Mouse (Mus musculus) intestine, embryonic 14.5 days (tissue): Measurements from ENCODE around the gene Krt8. TPM values are rescaled to one million over a fixed set of nuclear protein-coding genes. Genes with fewer than 3 reads are reported as not detected.

Experiments
- ATAC-seq: fragments of 200-750 bp; cut with Nextera tagmentation; replicated peaks from 2 replicates; pipeline ENCODE4 v1.8.0; 2017; ENCODE audit warnings: low read depth, moderate number of reproducible peaks, moderate TSS enrichment, moderate library complexity; ENCODE audit not compliant: low FRiP score, low TSS enrichment
- DNase-seq: peaks from one replicate; pipeline ENCODE4 v3.0.0-alpha.2; 2018; ENCODE audit warnings: low spot score
- H3K27ac ChIP-seq: fragments of 300-500 bp; sonication (generic); 2 replicates; pipeline ENCODE4 v1.5.1; 2014; ENCODE audit warnings: low read depth, mild to moderate bottlenecking, control low read depth
- H3K27me3 ChIP-seq: fragments of 300-500 bp; sonication (generic); replicated peaks from 2 replicates; pipeline ENCODE4 v1.6.1; 2014; ENCODE audit warnings: low read length, control low read depth; ENCODE audit not compliant: control insufficient read depth, insufficient read depth
- H3K36me3 ChIP-seq: fragments of 300-500 bp; sonication (generic); 2 replicates; pipeline ENCODE4 v1.6.1; 2014; ENCODE audit warnings: low read length, control low read depth; ENCODE audit not compliant: control insufficient read depth, insufficient read depth
- H3K4me1 ChIP-seq: fragments of 300-500 bp; sonication (generic); replicated peaks from 2 replicates; pipeline ENCODE4 v1.6.1; 2014; ENCODE audit warnings: low read length, control low read depth, mixed read lengths; ENCODE audit not compliant: control insufficient read depth, insufficient read depth
- H3K4me2 ChIP-seq: fragments of 300-500 bp; sonication (generic); 2 replicates; pipeline ENCODE4 v1.6.1; 2014; ENCODE audit warnings: low read length
- H3K4me3 ChIP-seq: fragments of 300-500 bp; sonication (generic); 2 replicates; pipeline ENCODE4 v1.5.1; 2014; ENCODE audit warnings: low read depth, low read length, control low read depth, mixed read lengths
- H3K9ac ChIP-seq: fragments of 300-500 bp; sonication (generic); 2 replicates; pipeline ENCODE4 v1.6.1; 2014; ENCODE audit warnings: mild to moderate bottlenecking, low read length
- H3K9me3 ChIP-seq: fragments of 300-500 bp; sonication (generic); 2 replicates; pipeline ENCODE4 v1.6.1; 2016; ENCODE audit warnings: low read length, control low read depth; ENCODE audit not compliant: control insufficient read depth
- WGBS: fragments of 180-500 bp; shearing (Covaris S2); extraction: QIAGEN DNeasy Blood & Tissue Kit; methylation state at CpG from one replicate; pipeline ENCODE4 v1.1.7; 2014; 5-methylcytosine and 5-hydroxymethylcytosine counted together
- polyA plus RNA-seq: library from polyadenylated mRNA; unstranded; fragments of >200 nt; fragmentation: Nextera tagmentation; extraction: Ambion mirVana; gene quantifications from 2 replicates; pipeline ENCODE4 v1.2.1, GENCODE M21; 2014

Krt8 gene
- polyA plus RNA-seq, 1 experiment from 2014 or later, result 486 TPM

- H3K27ac ChIP-seq, result no peak overlapping the region
- H3K4me1 ChIP-seq, result no peaks in the 10 kb centered on the region
- no peaks in the 10 kb centered on the region for H3K27me3 ChIP-seq
- ATAC-seq, result no peak
- H3K9me3 ChIP-seq, result no peaks in the 10 kb centered on the region
- 0 out of 2 replicates have a peak, but pooled peaks cover 3% of the 10 kb centered on the region for H3K36me3 ChIP-seq
- H3K4me3 ChIP-seq, result no peak overlapping the region
- no peak for DNase-seq
- 57% methylated on average over 16 of the region's 16 CpGs for WGBS
- no peak overlapping the region for H3K4me2 ChIP-seq
- no peak overlapping the region for H3K9ac ChIP-seq
Measured at GRCm38 (mm10) chr15:102034121-102035053, 30.1 kb upstream of the Krt8 start.

- 0 out of 2 replicates have a peak, but pooled peaks cover 3% of the 10 kb centered on the region for H3K36me3 ChIP-seq
- no peaks in the 10 kb centered on the region for H3K9me3 ChIP-seq
- DNase-seq, result peak; percentile 78
- WGBS, result 1% methylated on average over 28 of the region's 28 CpGs
- peak within 1 kb of the TSS; percentile 74 for H3K27ac ChIP-seq
- peak within 1 kb of the TSS; percentile 54 for H3K9ac ChIP-seq
- H3K4me2 ChIP-seq, result peak within 1 kb of the TSS; percentile 59
- no peaks in the 10 kb centered on the region for H3K27me3 ChIP-seq
- peak; percentile 57 for ATAC-seq
- peak within 1 kb of the TSS; percentile 36 for H3K4me3 ChIP-seq
- H3K4me1 ChIP-seq, result peaks cover 28% of the 10 kb centered on the region
Measured at GRCm38 (mm10) chr15:102028040-102028439, 23.8 kb upstream of the Krt8 start, which contains the start of gene Krt18. Gene Krt18 (plus strand): TSS chr15:102028180.

GRCm38 (mm10) chr15:102026430-102026829, 22.1 kb upstream of the Krt8 start:
- Histone ChIP-seq H3K27ac (no peak overlapping the region), H3K27me3 (no peaks in the 10 kb centered on the region), H3K4me1 (peaks cover 28% of the 10 kb centered on the region), H3K4me2 (peak overlapping the region; percentile 18; the same call in 1 of the 2 replicates), H3K36me3 (no peaks in the 10 kb centered on the region), H3K4me3 (no peak overlapping the region), H3K9ac (no peak overlapping the region), H3K9me3 (no peaks in the 10 kb centered on the region)
- 13% methylated on average over 12 of the region's 12 CpGs for WGBS
- no peak for ATAC-seq
- DNase-seq, result no peak

- Histone ChIP-seq H3K9ac (peak overlapping the region; percentile 18; the same call in 1 of the 2 replicates), H3K27me3 (no peaks in the 10 kb centered on the region), H3K36me3 (no peaks in the 10 kb centered on the region), H3K27ac (peak overlapping the region; percentile 79), H3K4me2 (peak overlapping the region; percentile 40), H3K4me1 (peaks cover 28% of the 10 kb centered on the region), H3K9me3 (no peaks in the 10 kb centered on the region), H3K4me3 (no peak overlapping the region)
- DNase-seq (peak; percentile 78), ATAC-seq (peak; percentile 38)
- 10% methylated on average over 22 of the region's 22 CpGs for WGBS
Measured at GRCm38 (mm10) chr15:102025136-102025872, 21.0 kb upstream of the Krt8 start.

- ATAC-seq, result no peak
- Histone ChIP-seq H3K4me1 (peaks cover 28% of the 10 kb centered on the region), H3K4me3 (no peak overlapping the region), H3K36me3 (no peaks in the 10 kb centered on the region), H3K27ac (peak overlapping the region; percentile 79; the same call in 1 of the 2 replicates), H3K9me3 (no peaks in the 10 kb centered on the region), H3K9ac (no peak overlapping the region), H3K27me3 (no peaks in the 10 kb centered on the region), H3K4me2 (no peak overlapping the region)
- WGBS, result 56% methylated on average over 8 of the region's 8 CpGs
- no peak for DNase-seq
Measured at GRCm38 (mm10) chr15:102023888-102024287, 19.6 kb upstream of the Krt8 start.

GRCm38 (mm10) chr15:102022481-102022880, 18.2 kb upstream of the Krt8 start:
- no peak overlapping the region for H3K4me3 ChIP-seq
- no peak overlapping the region for H3K9ac ChIP-seq
- ATAC-seq (no peak), DNase-seq (no peak)
- no peak overlapping the region for H3K27ac ChIP-seq
- no peaks in the 10 kb centered on the region for H3K36me3 ChIP-seq
- peaks cover 28% of the 10 kb centered on the region for H3K4me1 ChIP-seq
- H3K9me3 ChIP-seq, result no peaks in the 10 kb centered on the region
- no peaks in the 10 kb centered on the region for H3K27me3 ChIP-seq
- WGBS, result 25% methylated on average over 8 of the region's 8 CpGs
- H3K4me2 ChIP-seq, result no peak overlapping the region

GRCm38 (mm10) chr15:102017918-102018463, 13.7 kb upstream of the Krt8 start:
- 18% methylated on average over 7 of the region's 7 CpGs for WGBS
- H3K27ac ChIP-seq, result peak overlapping the region; percentile 92
- DNase-seq, result peak; percentile 77

GRCm38 (mm10) chr15:102016787-102017186, 12.5 kb upstream of the Krt8 start:
- 0 out of 2 replicates have a peak overlapping the region, but pooled peaks have one; percentile 6 for H3K4me2 ChIP-seq
- H3K36me3 ChIP-seq, result no peaks in the 10 kb centered on the region

More at GRCm38 (mm10) chr15:102017918-102018463, 13.7 kb upstream of the Krt8 start:
- H3K9ac ChIP-seq, result no peak overlapping the region
- no peaks in the 10 kb centered on the region for H3K27me3 ChIP-seq
- no peaks in the 10 kb centered on the region for H3K9me3 ChIP-seq
- peaks cover 15% of the 10 kb centered on the region for H3K4me1 ChIP-seq
- H3K36me3 ChIP-seq, result no peaks in the 10 kb centered on the region
- no peak; the same call in 1 of the 2 replicates for ATAC-seq
- H3K4me2 ChIP-seq, result no peak overlapping the region
- H3K4me3 ChIP-seq, result no peak overlapping the region

More at GRCm38 (mm10) chr15:102016787-102017186, 12.5 kb upstream of the Krt8 start:
- H3K9ac ChIP-seq, result no peak overlapping the region
- no peaks in the 10 kb centered on the region for H3K27me3 ChIP-seq
- no peaks in the 10 kb centered on the region for H3K9me3 ChIP-seq
- peak; percentile 7; the same call in 1 of the 2 replicates for ATAC-seq
- H3K27ac ChIP-seq, result peak overlapping the region; percentile 92
- DNase-seq, result no peak
- H3K4me1 ChIP-seq, result peaks cover 15% of the 10 kb centered on the region
- H3K4me3 ChIP-seq, result no peak overlapping the region
- 22% methylated on average over 7 of the region's 7 CpGs for WGBS
